Mouse (Mus musculus): ENCODE data around the gene Stox2. TPM values are rescaled to one million over a fixed set of nuclear protein-coding genes. Genes with fewer than 3 reads are reported as not detected.

Stox2 gene
- polyA plus RNA-seq, 1 experiment from 2014 or later = 11.7 TPM

GRCm38 (mm10) chr8:47287201-47287621, 159.0 kb downstream of the Stox2 start:
- 0 out of 2 replicates have a peak, but pooled peaks cover 4% of the 10 kb centered on the region for H3K4me1 ChIP-seq (ENCODE audit: insufficient read depth)
- no peak overlapping the region for H3K27ac ChIP-seq (ENCODE audit: low read depth)
- peak overlapping the region; percentile 69 for H3K4me3 ChIP-seq (ENCODE audit: low read depth, low read length)
- 3% methylated on average over 16 of the region's 16 CpGs for WGBS
- H3K4me2 ChIP-seq = peak overlapping the region; percentile 97
- peak overlapping the region; percentile 80 for H3K9ac ChIP-seq
- no peaks in the 10 kb centered on the region for H3K9me3 ChIP-seq (ENCODE audit: low read depth, low read length)
- 0 out of 2 replicates have a peak, but pooled peaks cover 3% of the 10 kb centered on the region for H3K27me3 ChIP-seq (ENCODE audit: insufficient read depth, low read length)
- H3K36me3 ChIP-seq (ENCODE audit: insufficient read depth) = no peaks in the 10 kb centered on the region
- DNase-seq = peak; percentile 33
- ATAC-seq (ENCODE audit: insufficient read depth) = peak; percentile 10; the same call in 1 of the 2 replicates
- no peak for TF ChIP-seq CTCF (IDR thresholded peaks at IDR 0.05; ENCODE audit: low read depth)

- H3K4me3 ChIP-seq (ENCODE audit: low read depth, low read length) = no peak overlapping the region; the same call in 1 of the 2 replicates
- H3K4me1 ChIP-seq (ENCODE audit: insufficient read depth) = 0 out of 2 replicates have a peak, but pooled peaks cover 4% of the 10 kb centered on the region
- TF ChIP-seq CTCF (IDR thresholded peaks at IDR 0.05; ENCODE audit: low read depth) = no peak
- H3K36me3 ChIP-seq (ENCODE audit: insufficient read depth) = no peaks in the 10 kb centered on the region
- WGBS = 84% methylated on average over 12 of the region's 12 CpGs
- H3K27me3 ChIP-seq (ENCODE audit: insufficient read depth, low read length) = 0 out of 2 replicates have a peak, but pooled peaks cover 3% of the 10 kb centered on the region
- DNase-seq (no peak), ATAC-seq (ENCODE audit: insufficient read depth) (no peak)
- H3K9ac ChIP-seq = no peak overlapping the region
- H3K9me3 ChIP-seq (ENCODE audit: low read depth, low read length) = no peaks in the 10 kb centered on the region
- no peak overlapping the region for H3K27ac ChIP-seq (ENCODE audit: low read depth)
- peak overlapping the region; percentile 97 for H3K4me2 ChIP-seq
These were observed 160.0 kb downstream of the Stox2 start for GRCm38 (mm10) chr8:47286081-47286700.

- H3K27ac ChIP-seq (ENCODE audit: low read depth) = no peak overlapping the region
- no peak overlapping the region for H3K4me2 ChIP-seq
- H3K36me3 ChIP-seq (ENCODE audit: insufficient read depth) = no peaks in the 10 kb centered on the region
- H3K4me1 ChIP-seq (ENCODE audit: insufficient read depth) = 0 out of 2 replicates have a peak, but pooled peaks cover 2% of the 10 kb centered on the region
- H3K9me3 ChIP-seq (ENCODE audit: low read depth, low read length) = no peaks in the 10 kb centered on the region
- DNase-seq (no peak), ATAC-seq (ENCODE audit: insufficient read depth) (no peak)
- H3K9ac ChIP-seq = no peak overlapping the region
- 0 out of 2 replicates have a peak, but pooled peaks cover 2% of the 10 kb centered on the region for H3K27me3 ChIP-seq (ENCODE audit: insufficient read depth, low read length)
- 83% methylated on average over 6 of the region's 6 CpGs for WGBS
- TF ChIP-seq CTCF (IDR thresholded peaks at IDR 0.05; ENCODE audit: low read depth) = no peak
- no peak overlapping the region for H3K4me3 ChIP-seq (ENCODE audit: low read depth, low read length)
These were observed 160.7 kb downstream of the Stox2 start for GRCm38 (mm10) chr8:47285435-47285834.

GRCm38 (mm10) chr8:47284329-47285326, 161.5 kb downstream of the Stox2 start:
- H3K4me1 ChIP-seq (ENCODE audit: insufficient read depth) = no peaks in the 10 kb centered on the region
- DNase-seq (no peak), ATAC-seq (ENCODE audit: insufficient read depth) (no peak)
- no peak overlapping the region for H3K9ac ChIP-seq
- no peaks in the 10 kb centered on the region for H3K27me3 ChIP-seq (ENCODE audit: insufficient read depth, low read length)
- no peak overlapping the region for H3K4me3 ChIP-seq (ENCODE audit: low read depth, low read length)
- no peaks in the 10 kb centered on the region for H3K36me3 ChIP-seq (ENCODE audit: insufficient read depth)
- H3K4me2 ChIP-seq = no peak overlapping the region
- WGBS = 83% methylated on average over 21 of the region's 21 CpGs
- no peaks in the 10 kb centered on the region for H3K9me3 ChIP-seq (ENCODE audit: low read depth, low read length)
- no peak for TF ChIP-seq CTCF (IDR thresholded peaks at IDR 0.05; ENCODE audit: low read depth)
- no peak overlapping the region for H3K27ac ChIP-seq (ENCODE audit: low read depth)

GRCm38 (mm10) chr8:47279898-47280297, 166.3 kb downstream of the Stox2 start:
- Histone ChIP-seq H3K27ac (ENCODE audit: low read depth) (no peak overlapping the region), H3K4me2 (no peak overlapping the region), H3K9me3 (ENCODE audit: low read depth, low read length) (no peaks in the 10 kb centered on the region), H3K9ac (no peak overlapping the region), H3K4me3 (ENCODE audit: low read depth, low read length) (no peak overlapping the region), H3K27me3 (ENCODE audit: insufficient read depth, low read length) (no peaks in the 10 kb centered on the region), H3K36me3 (ENCODE audit: insufficient read depth) (no peaks in the 10 kb centered on the region), H3K4me1 (ENCODE audit: insufficient read depth) (no peaks in the 10 kb centered on the region)
- WGBS = 70% methylated on average over 10 of the region's 10 CpGs
- no peak for DNase-seq
- no peak for TF ChIP-seq CTCF (IDR thresholded peaks at IDR 0.05; ENCODE audit: low read depth)
- no peak for ATAC-seq (ENCODE audit: insufficient read depth)

GRCm38 (mm10) chr8:47278211-47278610, 168.0 kb downstream of the Stox2 start:
- H3K4me1 ChIP-seq (ENCODE audit: insufficient read depth) = no peaks in the 10 kb centered on the region
- no peak for TF ChIP-seq CTCF (IDR thresholded peaks at IDR 0.05; ENCODE audit: low read depth)
- DNase-seq = no peak
- WGBS = 71% methylated on average over 3 of the region's 3 CpGs
- H3K9me3 ChIP-seq (ENCODE audit: low read depth, low read length) = no peaks in the 10 kb centered on the region
- no peak overlapping the region for H3K4me3 ChIP-seq (ENCODE audit: low read depth, low read length)
- H3K27ac ChIP-seq (ENCODE audit: low read depth) = no peak overlapping the region
- H3K4me2 ChIP-seq = no peak overlapping the region
- H3K27me3 ChIP-seq (ENCODE audit: insufficient read depth, low read length) = no peaks in the 10 kb centered on the region
- H3K36me3 ChIP-seq (ENCODE audit: insufficient read depth) = no peaks in the 10 kb centered on the region
- ATAC-seq (ENCODE audit: insufficient read depth) = no peak
- no peak overlapping the region for H3K9ac ChIP-seq

GRCm38 (mm10) chr8:47268931-47269330, 177.2 kb downstream of the Stox2 start:
- Histone ChIP-seq H3K4me3 (ENCODE audit: low read depth, low read length) (no peak overlapping the region), H3K36me3 (ENCODE audit: insufficient read depth) (no peaks in the 10 kb centered on the region), H3K9me3 (ENCODE audit: low read depth, low read length) (no peaks in the 10 kb centered on the region), H3K27me3 (ENCODE audit: insufficient read depth, low read length) (no peaks in the 10 kb centered on the region), H3K27ac (ENCODE audit: low read depth) (no peak overlapping the region), H3K4me2 (no peak overlapping the region), H3K4me1 (ENCODE audit: insufficient read depth) (no peaks in the 10 kb centered on the region), H3K9ac (no peak overlapping the region)
- TF ChIP-seq CTCF (IDR thresholded peaks at IDR 0.05; ENCODE audit: low read depth) = no peak
- 92% methylated on average over 6 of the region's 6 CpGs for WGBS
- ATAC-seq (ENCODE audit: insufficient read depth) = no peak
- DNase-seq = no peak
